Mouse (Mus musculus): ENCODE measurements around the gene Cdsn. TPM values are rescaled to one million over a fixed set of nuclear protein-coding genes. Genes with fewer than 3 reads are reported as not detected.
A peak's percentile ranks its signal among the peaks of the same experiment; 100 is the strongest.

The Cdsn gene
- polyA plus RNA-seq, 1 experiment, result 23.0 TPM

DNA sequence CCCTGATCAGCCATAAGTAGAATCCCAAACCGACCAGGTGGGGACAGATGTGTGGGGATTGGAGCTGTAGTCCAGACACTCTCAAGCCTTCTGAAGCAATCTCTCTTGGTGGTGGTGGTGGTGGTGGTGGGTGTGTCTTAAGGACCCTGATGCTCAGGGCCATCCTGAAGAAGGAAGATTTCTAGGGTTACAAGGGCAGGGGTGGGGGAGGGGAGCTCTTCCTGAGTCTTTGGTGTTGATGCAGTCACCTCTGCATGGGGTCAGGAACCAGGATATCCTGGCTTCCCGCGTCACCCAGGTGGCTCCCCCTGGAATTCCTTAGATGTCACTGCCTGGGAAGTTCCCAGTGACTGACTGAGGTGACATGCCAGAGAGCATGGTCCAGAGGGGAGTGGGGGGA, 19.6 kb upstream of the Cdsn start:
- DNase-seq, result no peak
- no peak overlapping the region for H3K4me3 ChIP-seq (replicated peaks; ENCODE audit: extremely low read depth, low read depth, low read length)
- no peaks in the 10 kb centered on the region for H3K4me1 ChIP-seq (ENCODE audit: control insufficient read depth, insufficient read depth, low read length)
- no peak for TF ChIP-seq POLR2A (IDR thresholded peaks at IDR 0.05; ENCODE audit: borderline replicate concordance, extremely low read depth, low read depth, low read length)
- TF ChIP-seq CTCF (IDR thresholded peaks at IDR 0.05; ENCODE audit: insufficient read depth, low read length), result no peak
- 9% methylated on average over 3 of the region's 3 CpGs for WGBS

- no peak for DNase-seq
- TF ChIP-seq POLR2A (IDR thresholded peaks at IDR 0.05; ENCODE audit: borderline replicate concordance, extremely low read depth, low read depth, low read length), result no peak
- TF ChIP-seq CTCF (IDR thresholded peaks at IDR 0.05; ENCODE audit: insufficient read depth, low read length), result no peak
- WGBS, result 20% methylated on average over 7 of the region's 7 CpGs
- Histone ChIP-seq H3K4me1 (ENCODE audit: control insufficient read depth, insufficient read depth, low read length) (no peaks in the 10 kb centered on the region), H3K4me3 (replicated peaks; ENCODE audit: extremely low read depth, low read depth, low read length) (no peak within 1 kb of the TSS)
Measured at GRCm38 (mm10) chr17:35532901-35533300, 19.0 kb upstream of the Cdsn start, which contains the start of gene Psors1c2. Gene Psors1c2 (plus strand): TSS chr17:35533201.

- 5% methylated on average over 6 of the region's 6 CpGs for WGBS
- TF ChIP-seq POLR2A (IDR thresholded peaks at IDR 0.05; ENCODE audit: borderline replicate concordance, extremely low read depth, low read depth, low read length), result no peak
- TF ChIP-seq CTCF (IDR thresholded peaks at IDR 0.05; ENCODE audit: insufficient read depth, low read length), result peak; percentile 94
- no peaks in the 10 kb centered on the region for H3K4me1 ChIP-seq (ENCODE audit: control insufficient read depth, insufficient read depth, low read length)
- no peak overlapping the region for H3K4me3 ChIP-seq (replicated peaks; ENCODE audit: extremely low read depth, low read depth, low read length)
- DNase-seq, result peak; percentile 63
Measured at GRCm38 (mm10) chr17:35534343-35534742, 17.6 kb upstream of the Cdsn start.

DNA sequence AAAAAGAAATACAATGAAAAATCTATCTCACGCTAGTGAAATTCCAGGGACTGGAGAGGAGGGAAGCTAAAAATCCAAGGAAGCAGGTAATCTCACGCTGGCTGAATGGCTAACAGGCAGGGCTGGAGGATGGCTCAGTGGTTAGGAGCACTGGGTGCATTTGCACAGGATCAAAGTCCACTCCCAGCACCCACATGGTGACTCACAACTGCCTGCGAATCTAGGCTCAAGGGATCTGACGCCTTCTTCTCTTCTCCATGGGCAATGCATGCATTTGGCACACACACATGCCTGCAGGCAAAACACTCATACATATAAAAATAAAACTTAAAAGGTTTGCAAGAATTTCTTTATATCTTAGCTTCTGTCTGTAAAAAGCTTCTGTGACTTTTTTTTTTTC, 14.5 kb upstream of the Cdsn start:
- TF ChIP-seq CTCF (IDR thresholded peaks at IDR 0.05; ENCODE audit: insufficient read depth, low read length), result no peak
- TF ChIP-seq POLR2A (IDR thresholded peaks at IDR 0.05; ENCODE audit: borderline replicate concordance, extremely low read depth, low read depth, low read length), result no peak
- WGBS, result 86% methylated on average over 4 of the region's 4 CpGs
- DNase-seq, result no peak
- Histone ChIP-seq H3K4me1 (ENCODE audit: control insufficient read depth, insufficient read depth, low read length) (no peaks in the 10 kb centered on the region), H3K4me3 (replicated peaks; ENCODE audit: extremely low read depth, low read depth, low read length) (no peak overlapping the region)

- 80% methylated on average over 1 of the region's 1 CpGs for WGBS
- Histone ChIP-seq H3K4me1 (ENCODE audit: control insufficient read depth, insufficient read depth, low read length) (no peaks in the 10 kb centered on the region), H3K4me3 (replicated peaks; ENCODE audit: extremely low read depth, low read depth, low read length) (no peak overlapping the region)
- no peak for DNase-seq
- TF ChIP-seq CTCF (IDR thresholded peaks at IDR 0.05; ENCODE audit: insufficient read depth, low read length), result no peak
- no peak for TF ChIP-seq POLR2A (IDR thresholded peaks at IDR 0.05; ENCODE audit: borderline replicate concordance, extremely low read depth, low read depth, low read length)
Measured at GRCm38 (mm10) chr17:35538476-35538875, 13.5 kb upstream of the Cdsn start.

DNA sequence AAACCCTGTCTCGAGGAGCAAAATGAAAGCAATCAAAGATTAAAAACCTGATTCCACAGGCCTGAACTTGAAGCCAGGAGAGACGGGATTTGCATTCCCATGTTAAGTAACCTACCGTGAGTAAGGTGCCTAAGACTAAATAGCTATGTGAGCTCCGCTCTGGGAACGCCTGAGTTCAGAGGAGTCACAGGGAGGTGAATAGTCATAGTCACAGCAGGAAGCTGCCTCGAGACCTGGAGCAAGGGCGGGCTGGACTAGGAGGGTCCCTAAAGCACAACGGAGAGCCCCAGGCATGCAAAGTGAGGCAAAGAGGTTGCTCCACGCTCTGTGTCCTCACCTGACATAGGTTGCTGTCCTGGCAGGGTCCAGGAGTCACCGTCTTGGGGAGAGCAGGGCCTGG, 12.4 kb upstream of the Cdsn start:
- DNase-seq, result no peak
- Histone ChIP-seq H3K4me3 (replicated peaks; ENCODE audit: extremely low read depth, low read depth, low read length) (no peak overlapping the region), H3K4me1 (ENCODE audit: control insufficient read depth, insufficient read depth, low read length) (no peaks in the 10 kb centered on the region)
- no peak for TF ChIP-seq POLR2A (IDR thresholded peaks at IDR 0.05; ENCODE audit: borderline replicate concordance, extremely low read depth, low read depth, low read length)
- no peak for TF ChIP-seq CTCF (IDR thresholded peaks at IDR 0.05; ENCODE audit: insufficient read depth, low read length)
- WGBS, result 50% methylated on average over 10 of the region's 10 CpGs

- Histone ChIP-seq H3K4me1 (ENCODE audit: control insufficient read depth, insufficient read depth, low read length) (no peaks in the 10 kb centered on the region), H3K4me3 (replicated peaks; ENCODE audit: extremely low read depth, low read depth, low read length) (no peak overlapping the region)
- WGBS, result 71% methylated on average over 15 of the region's 15 CpGs
- no peak for DNase-seq
- no peak for TF ChIP-seq POLR2A (IDR thresholded peaks at IDR 0.05; ENCODE audit: borderline replicate concordance, extremely low read depth, low read depth, low read length)
- no peak for TF ChIP-seq CTCF (IDR thresholded peaks at IDR 0.05; ENCODE audit: insufficient read depth, low read length)
Measured at GRCm38 (mm10) chr17:35542761-35543411, 9.0 kb upstream of the Cdsn start.

DNA sequence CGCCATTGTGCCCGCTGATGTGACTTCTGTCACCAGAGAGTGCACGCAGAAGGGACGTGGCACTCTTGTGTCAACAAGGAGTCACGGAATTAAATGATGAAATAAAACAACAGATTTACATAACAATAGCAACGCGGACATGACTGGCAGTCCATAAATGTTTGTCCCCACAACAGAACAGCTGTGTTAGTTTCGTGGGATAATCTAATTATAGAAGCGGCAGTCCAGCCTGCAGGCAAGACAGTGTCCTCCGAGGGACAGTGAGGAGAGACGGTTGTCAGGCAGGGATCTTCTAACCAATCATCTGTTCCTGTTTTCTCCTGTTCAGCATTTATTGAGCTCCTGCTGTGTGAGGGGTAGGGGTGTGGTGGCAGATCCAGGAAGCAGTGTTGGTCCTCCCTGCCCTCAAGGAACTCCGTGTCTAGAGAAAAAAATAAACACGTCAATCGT, 8.5 kb upstream of the Cdsn start:
- WGBS, result 37% methylated on average over 14 of the region's 14 CpGs
- DNase-seq, result no peak
- Histone ChIP-seq H3K4me1 (ENCODE audit: control insufficient read depth, insufficient read depth, low read length) (no peaks in the 10 kb centered on the region), H3K4me3 (replicated peaks; ENCODE audit: extremely low read depth, low read depth, low read length) (no peak overlapping the region)
- no peak for TF ChIP-seq POLR2A (IDR thresholded peaks at IDR 0.05; ENCODE audit: borderline replicate concordance, extremely low read depth, low read depth, low read length)
- TF ChIP-seq CTCF (IDR thresholded peaks at IDR 0.05; ENCODE audit: insufficient read depth, low read length), result no peak

DNA sequence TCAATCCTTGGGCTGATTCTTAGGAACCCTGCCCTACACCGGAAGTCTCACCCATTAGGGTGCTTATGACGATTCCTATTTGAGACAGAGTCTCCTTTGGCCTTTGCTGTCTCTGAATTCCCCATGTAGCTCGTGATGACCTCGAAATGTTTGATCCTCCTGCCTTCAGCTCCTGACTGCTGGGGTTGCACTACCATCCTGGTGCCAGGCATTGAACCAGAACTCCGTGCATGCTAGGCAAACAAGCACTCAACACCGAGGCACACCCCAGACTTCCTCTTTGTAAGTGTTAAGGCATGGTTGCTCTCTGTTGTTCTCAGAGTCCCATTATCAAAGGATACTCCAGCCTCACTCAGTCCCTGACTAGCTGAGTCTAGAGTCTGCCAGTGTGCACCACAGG, 7.9 kb upstream of the Cdsn start:
- peaks cover 3% of the 10 kb centered on the region for H3K4me1 ChIP-seq (ENCODE audit: control insufficient read depth, insufficient read depth, low read length)
- H3K4me3 ChIP-seq (replicated peaks; ENCODE audit: extremely low read depth, low read depth, low read length), result no peak overlapping the region
- WGBS, result 48% methylated on average over 6 of the region's 6 CpGs
- DNase-seq, result no peak
- TF ChIP-seq POLR2A (IDR thresholded peaks at IDR 0.05; ENCODE audit: borderline replicate concordance, extremely low read depth, low read depth, low read length) (no peak), CTCF (IDR thresholded peaks at IDR 0.05; ENCODE audit: insufficient read depth, low read length) (no peak)

DNA sequence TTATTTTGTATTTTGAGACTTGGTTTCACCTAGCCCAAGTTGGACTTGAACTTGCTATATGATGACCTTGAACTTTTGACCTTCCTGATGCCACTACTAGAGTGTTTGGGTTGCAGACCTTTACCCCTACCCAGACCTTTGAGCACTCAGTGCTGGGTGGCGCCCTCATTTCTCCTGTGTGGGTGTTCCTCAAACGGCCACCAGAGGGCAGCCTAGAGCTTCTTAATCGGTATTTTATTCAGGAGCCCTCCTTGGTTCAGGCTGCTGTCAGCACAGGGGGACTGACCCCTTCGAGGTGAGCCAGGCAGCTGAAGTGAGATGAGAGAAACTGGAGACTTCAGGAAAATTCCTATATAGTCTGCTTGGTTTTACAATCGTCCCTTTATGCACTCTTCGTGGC, 7.2 kb upstream of the Cdsn start:
- peaks cover 4% of the 10 kb centered on the region for H3K4me1 ChIP-seq (ENCODE audit: control insufficient read depth, insufficient read depth, low read length)
- TF ChIP-seq CTCF (IDR thresholded peaks at IDR 0.05; ENCODE audit: insufficient read depth, low read length), result peak; percentile 51
- TF ChIP-seq POLR2A (IDR thresholded peaks at IDR 0.05; ENCODE audit: borderline replicate concordance, extremely low read depth, low read depth, low read length), result no peak
- peak; percentile 55 for DNase-seq
- no peak overlapping the region for H3K4me3 ChIP-seq (replicated peaks; ENCODE audit: extremely low read depth, low read depth, low read length)
- 29% methylated on average over 6 of the region's 6 CpGs for WGBS

Data from lung, adult 2 months (tissue).